Mouse (Mus musculus) midbrain, embryonic 14.5 days (tissue): Measurements from ENCODE around the gene Irx1. TPM values are rescaled to one million over a fixed set of nuclear protein-coding genes. Genes with fewer than 3 reads are reported as not detected.

Experiments
- ATAC-seq: fragments of 200-750 bp; cut with Nextera tagmentation; 2 replicates; pipeline ENCODE4 v1.8.0; 2017; ENCODE audit warnings: moderate number of reproducible peaks, moderate library complexity; ENCODE audit not compliant: low FRiP score, low TSS enrichment
- DNase-seq: peaks from one replicate; pipeline ENCODE4 v3.0.0-alpha.2; 2015
- H3K27ac ChIP-seq: fragments of 300-500 bp; sonication (generic); replicated peaks from 2 replicates; pipeline ENCODE4 v1.5.1; 2014; ENCODE audit warnings: mild to moderate bottlenecking, low read depth, low read length, moderate library complexity
- H3K27me3 ChIP-seq: fragments of 300-500 bp; sonication (generic); 2 replicates; pipeline ENCODE4 v1.6.1; 2014; ENCODE audit warnings: low read length, control low read depth, mixed read lengths; ENCODE audit not compliant: control insufficient read depth, insufficient read depth
- H3K36me3 ChIP-seq: fragments of 300-500 bp; sonication (generic); 2 replicates; pipeline ENCODE4 v1.6.1; 2014; ENCODE audit warnings: low read length, control low read depth; ENCODE audit not compliant: control insufficient read depth, insufficient read depth
- H3K4me1 ChIP-seq: fragments of 300-500 bp; sonication (generic); 2 replicates; pipeline ENCODE4 v1.6.1; 2014; ENCODE audit warnings: mild to moderate bottlenecking, antibody characterized with exemption, low read length, control low read depth; ENCODE audit not compliant: control insufficient read depth, insufficient read depth
- H3K4me2 ChIP-seq: fragments of 300-500 bp; sonication (generic); 2 replicates; pipeline ENCODE4 v1.6.1; 2014; ENCODE audit warnings: mild to moderate bottlenecking, low read length, moderate library complexity
- H3K4me3 ChIP-seq: fragments of 300-500 bp; sonication (generic); replicated peaks from 2 replicates; pipeline ENCODE4 v1.5.1; 2014; ENCODE audit warnings: low read depth, low read length
- H3K9ac ChIP-seq: fragments of 300-500 bp; sonication (generic); replicated peaks from 2 replicates; pipeline ENCODE4 v1.6.1; 2014; ENCODE audit warnings: mild to moderate bottlenecking, low read length, moderate library complexity
- H3K9me3 ChIP-seq: fragments of 300-500 bp; sonication (generic); 2 replicates; pipeline ENCODE4 v1.6.1; 2016; ENCODE audit warnings: low read length, control low read depth, mixed read lengths; ENCODE audit not compliant: control insufficient read depth
- WGBS: fragments of 180-500 bp; shearing (Covaris S2); extraction: QIAGEN DNeasy Blood & Tissue Kit; methylation state at CpG from one replicate; pipeline ENCODE4 v1.1.7; 2014; 5-methylcytosine and 5-hydroxymethylcytosine counted together
- polyA plus RNA-seq: library from polyadenylated mRNA; unstranded; fragments of >200 nt; fragmentation: Nextera tagmentation; extraction: Ambion mirVana; gene quantifications from 2 replicates; pipeline ENCODE4 v1.2.1, GENCODE M21; 2014

The Irx1 gene
- polyA plus RNA-seq, 1 experiment from 2014 or later = 10.1 TPM

- Histone ChIP-seq H3K9me3 (no peaks in the 10 kb centered on the region), H3K36me3 (peaks cover 24% of the 10 kb centered on the region), H3K4me3 (peak overlapping the region; percentile 79), H3K4me1 (peaks cover 59% of the 10 kb centered on the region), H3K27me3 (peaks cover 12% of the 10 kb centered on the region; the same call in 1 of the 2 replicates), H3K4me2 (peak overlapping the region; percentile 74), H3K9ac (peak overlapping the region; percentile 93), H3K27ac (peak overlapping the region; percentile 89)
- WGBS = 18% methylated on average over 18 of the region's 18 CpGs
- ATAC-seq (no peak), DNase-seq (peak; percentile 40)
Measured at GRCm38 (mm10) chr13:71957147-71957546, 6.4 kb downstream of the Irx1 start.

DNA sequence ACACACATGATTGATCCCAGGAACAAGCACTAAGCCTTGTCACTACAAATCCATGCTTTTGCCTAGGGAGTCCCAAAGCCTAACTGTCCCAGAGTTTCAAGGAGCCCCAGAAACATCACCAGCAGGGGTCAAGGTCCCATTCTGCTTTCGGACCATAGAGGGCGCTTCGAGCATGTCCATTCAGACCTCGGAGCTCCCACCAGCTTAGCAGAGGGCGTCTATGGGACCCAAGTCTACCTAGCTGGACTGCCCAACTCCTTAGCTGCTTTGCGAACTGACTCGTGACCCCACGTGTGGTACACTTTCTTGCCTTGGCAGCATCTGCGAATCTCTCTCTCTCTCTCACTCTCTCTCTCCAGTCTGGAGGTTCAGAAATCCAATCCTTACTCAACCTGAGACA lies 7.0 kb downstream of the Irx1 start:
- H3K27ac ChIP-seq = peak overlapping the region; percentile 89
- peaks cover 12% of the 10 kb centered on the region; the same call in 1 of the 2 replicates for H3K27me3 ChIP-seq
- no peaks in the 10 kb centered on the region for H3K9me3 ChIP-seq
- ATAC-seq (no peak), DNase-seq (peak; percentile 77)
- H3K9ac ChIP-seq = peak overlapping the region; percentile 93
- H3K4me2 ChIP-seq = peak overlapping the region; percentile 74
- peak overlapping the region; percentile 79 for H3K4me3 ChIP-seq
- WGBS = 7% methylated on average over 9 of the region's 9 CpGs
- H3K36me3 ChIP-seq = peaks cover 24% of the 10 kb centered on the region
- peaks cover 66% of the 10 kb centered on the region for H3K4me1 ChIP-seq

DNA sequence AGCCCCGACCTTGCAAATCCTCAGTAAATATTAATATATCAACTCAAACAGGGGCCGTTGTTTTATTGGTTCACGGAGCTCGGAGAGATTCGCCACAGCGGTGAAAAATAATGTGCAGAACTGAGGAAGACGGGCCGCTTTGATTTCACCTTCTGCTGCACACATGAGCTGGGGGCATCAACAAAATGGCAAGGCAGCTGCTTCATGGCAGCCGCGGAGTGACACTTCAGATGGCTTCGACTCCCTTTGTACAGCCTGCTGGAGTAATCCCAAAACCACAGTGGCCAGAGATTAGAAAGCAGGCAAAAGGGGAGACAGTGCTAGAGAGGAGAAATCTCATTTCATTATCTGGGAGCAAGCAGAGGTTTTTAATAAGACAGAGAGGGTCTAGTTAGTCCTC lies 11.6 kb downstream of the Irx1 start:
- no peaks in the 10 kb centered on the region for H3K9me3 ChIP-seq
- 0 out of 2 replicates have a peak, but pooled peaks have one; percentile 23 for ATAC-seq
- peaks cover 5% of the 10 kb centered on the region; the same call in 1 of the 2 replicates for H3K27me3 ChIP-seq
- H3K36me3 ChIP-seq = peaks cover 15% of the 10 kb centered on the region; the same call in 1 of the 2 replicates
- H3K9ac ChIP-seq = peak overlapping the region; percentile 21; the same call in 1 of the 2 replicates
- peak overlapping the region; percentile 74 for H3K4me2 ChIP-seq
- H3K4me3 ChIP-seq = no peak overlapping the region
- H3K27ac ChIP-seq = peak overlapping the region; percentile 62
- peaks cover 61% of the 10 kb centered on the region for H3K4me1 ChIP-seq
- DNase-seq = peak; percentile 78
- WGBS = 14% methylated on average over 11 of the region's 11 CpGs

GRCm38 (mm10) chr13:71949859-71950258 lies 13.7 kb downstream of the Irx1 start:
- Histone ChIP-seq H3K9me3 (no peaks in the 10 kb centered on the region), H3K27ac (no peak overlapping the region), H3K4me2 (no peak overlapping the region), H3K27me3 (no peaks in the 10 kb centered on the region), H3K9ac (no peak overlapping the region), H3K4me1 (peaks cover 48% of the 10 kb centered on the region), H3K36me3 (peaks cover 6% of the 10 kb centered on the region; the same call in 1 of the 2 replicates), H3K4me3 (no peak overlapping the region)
- no peak for DNase-seq
- WGBS = 85% methylated on average over 5 of the region's 5 CpGs
- no peak for ATAC-seq

- no peaks in the 10 kb centered on the region for H3K36me3 ChIP-seq
- 90% methylated on average over 3 of the region's 3 CpGs for WGBS
- no peak for ATAC-seq
- no peaks in the 10 kb centered on the region for H3K4me1 ChIP-seq
- no peak overlapping the region for H3K9ac ChIP-seq
- H3K4me3 ChIP-seq = no peak overlapping the region
- DNase-seq = no peak
- no peaks in the 10 kb centered on the region for H3K27me3 ChIP-seq
- no peak overlapping the region for H3K4me2 ChIP-seq
- no peaks in the 10 kb centered on the region for H3K9me3 ChIP-seq
- H3K27ac ChIP-seq = no peak overlapping the region
Measured at GRCm38 (mm10) chr13:71910361-71910760, 53.2 kb downstream of the Irx1 start.
